ENCODE assay signal across 9 mouse cellular contexts in the genomic region with DNA sequence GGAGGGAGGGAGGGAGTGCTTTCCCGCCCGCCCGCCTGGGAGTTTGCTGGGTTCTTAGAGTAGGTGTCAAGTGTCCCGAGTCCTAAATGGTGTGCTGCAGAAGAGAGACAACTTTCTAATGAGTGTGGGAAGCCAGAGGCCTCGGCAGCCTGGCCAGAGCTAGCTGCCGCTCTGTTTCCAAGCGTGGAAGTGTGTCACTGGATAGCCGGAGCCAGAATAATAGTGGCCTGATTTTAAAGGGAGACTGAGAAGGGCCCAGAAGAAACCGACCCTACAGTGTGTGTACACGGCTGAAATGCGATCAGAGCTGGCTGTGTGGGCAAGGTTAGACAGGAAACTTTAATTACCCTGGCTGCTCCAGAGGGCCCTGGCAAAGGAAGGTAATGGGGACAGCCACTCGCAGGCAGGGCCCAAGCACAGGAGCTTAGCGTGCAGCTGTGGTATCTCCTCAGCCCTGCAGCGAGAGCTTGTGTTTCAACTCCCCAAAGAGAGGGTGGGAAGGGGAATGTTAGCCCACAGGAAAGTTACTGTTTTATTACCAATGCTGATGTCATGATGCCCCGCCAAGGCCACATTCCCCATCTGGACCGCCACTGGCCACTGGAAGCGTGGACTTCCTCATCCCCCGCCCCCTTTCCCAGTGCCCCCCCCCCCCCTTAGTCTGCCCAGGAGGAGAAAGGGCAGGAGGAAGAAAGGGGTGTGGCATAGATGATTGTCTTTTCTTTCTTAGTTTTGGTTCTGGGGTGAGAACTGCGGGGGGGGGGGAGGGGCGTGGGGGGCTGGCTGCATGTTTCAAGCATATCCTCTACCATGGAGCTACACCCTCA. TPM values are rescaled to one million over a fixed set of nuclear protein-coding genes. Genes with fewer than 3 reads are reported as not detected.
A peak's percentile ranks its signal among the peaks of the same experiment; 100 is the strongest.
DNase-seq lines count a peak whose midpoint lies in the region; ATAC-seq lines count a peak whose summit lies in the region.
"Had no signal": no experiment of that assay in that cellular context is flagged by ENCODE, and none has a peak within 500 bp of the region (broad histone marks: within the 10 kb centered on the region; RNA-seq: fewer than 3 reads in every experiment).

No protein-coding gene starts in this region.

- WGBS in lung, embryonic 16.5 days: 12% methylated on average over 17 of the region's 20 CpGs
- WGBS in forebrain, embryonic 10.5 days: 7% methylated on average over 20 of the region's 20 CpGs
- 9% methylated on average over 19 of the region's 20 CpGs for WGBS in midbrain, embryonic 15.5 days

- no peaks in the 10 kb centered on the region for H3K9me3 ChIP-seq in lung, embryonic 16.5 days (ENCODE audit: control insufficient read depth, low read length)
- no peaks in the 10 kb centered on the region for H3K9me3 ChIP-seq in forebrain, embryonic 10.5 days
- H3K9me3 ChIP-seq in midbrain, embryonic 15.5 days: no peaks in the 10 kb centered on the region

- peak overlapping the region; percentile 28 for H3K4me2 ChIP-seq in lung, embryonic 16.5 days (ENCODE audit: low read depth, low read length)
- no peak overlapping the region for H3K4me2 ChIP-seq in midbrain, embryonic 15.5 days

- no peaks in the 10 kb centered on the region for H3K36me3 ChIP-seq in lung, embryonic 16.5 days (ENCODE audit: control insufficient read depth, insufficient read depth, low read length)
- no peaks in the 10 kb centered on the region for H3K36me3 ChIP-seq in forebrain, embryonic 10.5 days (replicated peaks)
- H3K36me3 ChIP-seq in midbrain, embryonic 15.5 days (replicated peaks): no peaks in the 10 kb centered on the region

- ATAC-seq in lung, embryonic 16.5 days (ENCODE audit: low read depth): peak; percentile 53
- ATAC-seq in midbrain, embryonic 15.5 days (replicated peaks): no peak
- no peak for ATAC-seq in CD4-positive, CD25-positive, alpha-beta regulatory T cell, adult 4 months
- no peak for ATAC-seq in erythroid progenitor cell, adult 5-6 weeks (replicated peaks; ENCODE audit: low FRiP score, poor library complexity, severe bottlenecking)

- no peak overlapping the region; the same call in 1 of the 2 replicates for H3K27ac ChIP-seq in lung, embryonic 16.5 days (ENCODE audit: low read length)
- peak overlapping the region; percentile 69 for H3K27ac ChIP-seq in forebrain, embryonic 10.5 days
- H3K27ac ChIP-seq in midbrain, embryonic 15.5 days: 0 out of 2 replicates have a peak overlapping the region, but pooled peaks have one; percentile 13

- H3K4me1 ChIP-seq in lung, embryonic 16.5 days (replicated peaks; ENCODE audit: control insufficient read depth, insufficient read depth, low read length): peaks cover 13% of the 10 kb centered on the region
- H3K4me1 ChIP-seq in forebrain, embryonic 10.5 days: peaks cover 29% of the 10 kb centered on the region
- H3K4me1 ChIP-seq in midbrain, embryonic 15.5 days: peaks cover 9% of the 10 kb centered on the region; the same call in 1 of the 2 replicates

- no peak for DNase-seq in lung, postnatal 14 days
- peak; percentile 36 for DNase-seq in forebrain, embryonic 10.5 days (ENCODE audit: extremely low spot score, low spot score)
- peak; percentile 27 to 31 for DNase-seq in heart, postnatal 14 days
- DNase-seq in cerebellum, adult 11 months: no peak

- peaks cover 18% of the 10 kb centered on the region for H3K27me3 ChIP-seq in lung, embryonic 16.5 days (ENCODE audit: control insufficient read depth, insufficient read depth, low read depth, low read length)
- H3K27me3 ChIP-seq in forebrain, embryonic 10.5 days (ENCODE audit: poor library complexity, severe bottlenecking): peaks cover 68% of the 10 kb centered on the region
- peaks cover 15% of the 10 kb centered on the region for H3K27me3 ChIP-seq in midbrain, embryonic 15.5 days (replicated peaks)

- peak overlapping the region; percentile 1; the same call in 1 of the 2 replicates for H3K9ac ChIP-seq in lung, embryonic 16.5 days (ENCODE audit: low read length)
- no peak overlapping the region for H3K9ac ChIP-seq in midbrain, embryonic 15.5 days

- H3K4me3 ChIP-seq in lung, embryonic 16.5 days (ENCODE audit: low read length): no peak overlapping the region
- peak overlapping the region; percentile 29 for H3K4me3 ChIP-seq in forebrain, embryonic 10.5 days
- no peak overlapping the region for H3K4me3 ChIP-seq in midbrain, embryonic 15.5 days

- intact Hi-C loops in heart, postnatal 14 days (cut with DNase I): no loop called here

RNA-seq across cellular contexts. Expression of a gene that starts 6.7 kb away (rescaled TPM):
- 0.31 and 0.65 TPM in 2 replicates for polyA plus RNA-seq in lung, embryonic 16.5 days (2015; fragmentation: Nextera tagmentation; extraction: Ambion mirVana)
- 1.6 and 2.5 TPM in 2 replicates for polyA plus RNA-seq in forebrain, embryonic 10.5 days (2016; fragmentation: Nextera tagmentation; extraction: Ambion mirVana)
- total RNA-seq in heart, postnatal 14 days (2021): 1 to 10 TPM; 4.2 to 4.6 TPM
- polyA plus RNA-seq in midbrain, embryonic 15.5 days (2015; fragmentation: Nextera tagmentation; extraction: Ambion mirVana): 0.58 and 1.2 TPM in 2 replicates
- polyA plus RNA-seq in CD4-positive, CD25-positive, alpha-beta regulatory T cell, adult 4 months (2017; shearing (Covaris generic)): under 1 TPM in 1 of 2 experiments, not detected in 1; 0.35 TPM
- not detected in 2 replicates for total RNA-seq in erythroid progenitor cell, adult 5-6 weeks (2015; ENCODE audit: low replicate concordance)
- 1.8 TPM in 1 of 2 replicates, not detected in the other for total RNA-seq in erythroid progenitor cell, adult 5-6 weeks (2017; ENCODE audit: low replicate concordance)
- polyA plus RNA-seq: heart, embryonic 14.5 days had no signal

RNA-seq across cellular contexts. Expression of a gene that starts 55.9 kb away (rescaled TPM):
- 47.2 and 48.9 TPM in 2 replicates for polyA plus RNA-seq in lung, embryonic 16.5 days (2015; fragmentation: Nextera tagmentation; extraction: Ambion mirVana)
- 47.4 and 52.6 TPM in 2 replicates for polyA plus RNA-seq in forebrain, embryonic 10.5 days (2016; fragmentation: Nextera tagmentation; extraction: Ambion mirVana)
- 10 to 100 TPM; 48.0 to 49.4 TPM for total RNA-seq in heart, postnatal 14 days (2021)
- polyA plus RNA-seq in midbrain, embryonic 15.5 days (2015; fragmentation: Nextera tagmentation; extraction: Ambion mirVana): 65.9 and 72.9 TPM in 2 replicates
- 10 to 100 TPM; 62.2 to 62.8 TPM for polyA plus RNA-seq in CD4-positive, CD25-positive, alpha-beta regulatory T cell, adult 4 months (2017; shearing (Covaris generic))
- total RNA-seq in erythroid progenitor cell, adult 5-6 weeks (2015; ENCODE audit: low replicate concordance): 84.0 and 90.5 TPM in 2 replicates
- 159 and 162 TPM in 2 replicates for total RNA-seq in erythroid progenitor cell, adult 5-6 weeks (2017; ENCODE audit: low replicate concordance)

RNA-seq across cellular contexts. Expression of a gene that starts 57.1 kb away (rescaled TPM):
- 141 and 146 TPM in 2 replicates for polyA plus RNA-seq in lung, embryonic 16.5 days (2015; fragmentation: Nextera tagmentation; extraction: Ambion mirVana)
- polyA plus RNA-seq in forebrain, embryonic 10.5 days (2016; fragmentation: Nextera tagmentation; extraction: Ambion mirVana): 162 and 168 TPM in 2 replicates
- 10 to 100 TPM; 53.8 to 57.2 TPM for total RNA-seq in heart, postnatal 14 days (2021)
- 91.7 and 95.4 TPM in 2 replicates for polyA plus RNA-seq in midbrain, embryonic 15.5 days (2015; fragmentation: Nextera tagmentation; extraction: Ambion mirVana)
- polyA plus RNA-seq in CD4-positive, CD25-positive, alpha-beta regulatory T cell, adult 4 months (2017; shearing (Covaris generic)): 100 to 1,000 TPM; 101 to 133 TPM
- 37.8 and 49.9 TPM in 2 replicates for total RNA-seq in erythroid progenitor cell, adult 5-6 weeks (2015; ENCODE audit: low replicate concordance)
- total RNA-seq in erythroid progenitor cell, adult 5-6 weeks (2017; ENCODE audit: low replicate concordance): 22.8 and 29.3 TPM in 2 replicates

Comparison
In these comparisons a context has a peak if more than half of its experiments do, and no peak if none do; other contexts are left out.
1. DNase-seq: peak in forebrain, embryonic 10.5 days (single experiment) and heart, postnatal 14 days (2 of 2); none in lung, postnatal 14 days (single experiment) and cerebellum, adult 11 months (single experiment).